Mouse (Mus musculus) hindbrain, embryonic 16.5 days (tissue): ENCODE measurements at regions not wholly inside any gene's neighbourhood (a gene's known extent, or its start where the extent isn't known, plus 50 kb on each side); places are given as distances from the start of the nearest gene placed in this dataset.

Experiments used
- ATAC-seq: fragments of 200-750 bp; cut with Nextera tagmentation; 2 replicates; pipeline ENCODE4 v1.8.0; 2017; ENCODE audit warnings: moderate TSS enrichment, moderate library complexity
- H3K27ac ChIP-seq: fragments of 300-500 bp; sonication (generic); 2 replicates; pipeline ENCODE4 v1.5.1; 2014; ENCODE audit warnings: low read depth, mild to moderate bottlenecking, control low read depth, low read length, moderate library complexity
- H3K27me3 ChIP-seq: fragments of 300-500 bp; sonication (generic); replicated peaks from 2 replicates; pipeline ENCODE4 v1.6.1; 2014; ENCODE audit warnings: low read length; ENCODE audit not compliant: control insufficient read depth, insufficient read depth
- H3K36me3 ChIP-seq: fragments of 300-500 bp; sonication (generic); 2 replicates; pipeline ENCODE4 v1.6.1; 2014; ENCODE audit warnings: mild to moderate bottlenecking, low read length, moderate library complexity, mixed read lengths; ENCODE audit not compliant: control insufficient read depth, insufficient read depth
- H3K4me1 ChIP-seq: fragments of 300-500 bp; sonication (generic); 2 replicates; pipeline ENCODE4 v1.6.1; 2014; ENCODE audit warnings: low read depth, low read length; ENCODE audit not compliant: control insufficient read depth, insufficient read depth
- H3K4me2 ChIP-seq: fragments of 300-500 bp; sonication (generic); 2 replicates; pipeline ENCODE4 v1.6.1; 2014; ENCODE audit warnings: mild to moderate bottlenecking, low read length, control low read depth, moderate library complexity
- H3K4me3 ChIP-seq: fragments of 300-500 bp; sonication (generic); 2 replicates; pipeline ENCODE4 v1.5.1; 2014; ENCODE audit warnings: mild to moderate bottlenecking, low read length, control low read depth, moderate library complexity
- H3K9ac ChIP-seq: fragments of 300-500 bp; sonication (generic); 2 replicates; pipeline ENCODE4 v1.6.1; 2014; ENCODE audit warnings: low read depth, mild to moderate bottlenecking, control low read depth, low read length, moderate library complexity
- H3K9me3 ChIP-seq: fragments of 300-500 bp; sonication (generic); 2 replicates; pipeline ENCODE4 v1.6.1; 2014; ENCODE audit warnings: mild to moderate bottlenecking, low read length, moderate library complexity; ENCODE audit not compliant: control insufficient read depth
- WGBS: fragments of 180-500 bp; shearing (Covaris S2); extraction: QIAGEN DNeasy Blood & Tissue Kit; methylation state at CpG from one replicate; pipeline ENCODE4 v1.1.7; 2014; 5-methylcytosine and 5-hydroxymethylcytosine counted together

GRCm38 (mm10) chr19:14373996-14374395 lies 223.9 kb downstream of the Tle4 start:
- Histone ChIP-seq H3K4me3 (no peak overlapping the region), H3K4me1 (no peaks in the 10 kb centered on the region; the same call in 1 of the 2 replicates), H3K27me3 (no peaks in the 10 kb centered on the region), H3K27ac (no peak overlapping the region), H3K4me2 (no peak overlapping the region), H3K9me3 (no peaks in the 10 kb centered on the region), H3K36me3 (no peaks in the 10 kb centered on the region), H3K9ac (no peak overlapping the region)
- 94% methylated on average over 4 of the region's 4 CpGs for WGBS
- no peak for ATAC-seq

- Histone ChIP-seq H3K9ac (no peak overlapping the region), H3K27me3 (no peaks in the 10 kb centered on the region), H3K4me1 (no peaks in the 10 kb centered on the region), H3K27ac (no peak overlapping the region), H3K4me2 (no peak overlapping the region), H3K9me3 (no peaks in the 10 kb centered on the region), H3K36me3 (no peaks in the 10 kb centered on the region), H3K4me3 (no peak overlapping the region)
- no peak for ATAC-seq
Measured at GRCm38 (mm10) chr19:14380898-14381297, 217.0 kb downstream of the Tle4 start.

GRCm38 (mm10) chr19:14387796-14388195 lies 210.1 kb downstream of the Tle4 start:
- 87% methylated on average over 5 of the region's 5 CpGs for WGBS
- H3K9me3 ChIP-seq: no peaks in the 10 kb centered on the region
- H3K9ac ChIP-seq: no peak overlapping the region
- no peaks in the 10 kb centered on the region for H3K36me3 ChIP-seq
- no peak overlapping the region for H3K4me3 ChIP-seq
- no peaks in the 10 kb centered on the region for H3K27me3 ChIP-seq
- H3K4me1 ChIP-seq: no peaks in the 10 kb centered on the region
- no peak overlapping the region for H3K27ac ChIP-seq
- no peak overlapping the region for H3K4me2 ChIP-seq
- ATAC-seq: no peak

- no peaks in the 10 kb centered on the region for H3K9me3 ChIP-seq
- 53% methylated on average over 4 of the region's 4 CpGs for WGBS
Measured at GRCm38 (mm10) chr19:14388539-14388938, 209.3 kb downstream of the Tle4 start.

GRCm38 (mm10) chr19:14389881-14390837 lies 207.7 kb downstream of the Tle4 start:
- no peak overlapping the region for H3K4me3 ChIP-seq
- H3K36me3 ChIP-seq: no peaks in the 10 kb centered on the region
- H3K9ac ChIP-seq: no peak overlapping the region
- no peaks in the 10 kb centered on the region for H3K27me3 ChIP-seq
- ATAC-seq: peak; percentile 63
- H3K4me1 ChIP-seq: no peaks in the 10 kb centered on the region
- H3K9me3 ChIP-seq: no peaks in the 10 kb centered on the region
- 66% methylated on average over 6 of the region's 6 CpGs for WGBS
- H3K27ac ChIP-seq: no peak overlapping the region
- no peak overlapping the region for H3K4me2 ChIP-seq

More at GRCm38 (mm10) chr19:14388539-14388938, 209.3 kb downstream of the Tle4 start:
- no peak overlapping the region for H3K27ac ChIP-seq
- no peak overlapping the region for H3K4me2 ChIP-seq
- H3K9ac ChIP-seq: no peak overlapping the region
- no peaks in the 10 kb centered on the region for H3K4me1 ChIP-seq
- H3K36me3 ChIP-seq: no peaks in the 10 kb centered on the region
- H3K27me3 ChIP-seq: no peaks in the 10 kb centered on the region
- no peak overlapping the region for H3K4me3 ChIP-seq
- no peak for ATAC-seq

- WGBS: 62% methylated on average over 2 of the region's 2 CpGs
- Histone ChIP-seq H3K36me3 (no peaks in the 10 kb centered on the region), H3K4me1 (no peaks in the 10 kb centered on the region)
Measured at GRCm38 (mm10) chr19:14390914-14391313, 206.9 kb downstream of the Tle4 start.

More at GRCm38 (mm10) chr19:14390914-14391313, 206.9 kb downstream of the Tle4 start:
- Histone ChIP-seq H3K4me2 (no peak overlapping the region), H3K9ac (no peak overlapping the region), H3K27me3 (no peaks in the 10 kb centered on the region), H3K9me3 (no peaks in the 10 kb centered on the region), H3K27ac (no peak overlapping the region), H3K4me3 (no peak overlapping the region)
- ATAC-seq: no peak
